Mouse (Mus musculus) liver, embryonic 16.5 days (tissue): Measurements from ENCODE around the gene Nup98. TPM values are rescaled to one million over a fixed set of nuclear protein-coding genes. Genes with fewer than 3 reads are reported as not detected.

Source experiments
- ATAC-seq: fragments of 200-750 bp; cut with Nextera tagmentation; 2 replicates; pipeline ENCODE4 v1.8.0; 2017; ENCODE audit warnings: low read depth, mild to moderate bottlenecking, moderate number of reproducible peaks, moderate library complexity
- H3K27ac ChIP-seq: fragments of 300-500 bp; sonication (generic); 2 replicates; pipeline ENCODE4 v1.5.1; 2014; ENCODE audit warnings: mild to moderate bottlenecking, low read length
- H3K27me3 ChIP-seq: fragments of 300-500 bp; sonication (generic); 2 replicates; pipeline ENCODE4 v1.6.1; 2014; ENCODE audit warnings: low read depth, low read length, mixed read lengths; ENCODE audit not compliant: control insufficient read depth, insufficient read depth
- H3K36me3 ChIP-seq: fragments of 300-500 bp; sonication (generic); 2 replicates; pipeline ENCODE4 v1.6.1; 2014; ENCODE audit warnings: mild to moderate bottlenecking; ENCODE audit not compliant: control insufficient read depth, insufficient read depth
- H3K4me1 ChIP-seq: fragments of 300-500 bp; sonication (generic); 2 replicates; pipeline ENCODE4 v1.6.1; 2014; ENCODE audit warnings: low read depth, low read length, mixed read lengths; ENCODE audit not compliant: control insufficient read depth
- H3K4me2 ChIP-seq: fragments of 300-500 bp; sonication (generic); 2 replicates; pipeline ENCODE4 v1.6.1; 2014; ENCODE audit warnings: low read depth, low read length, mixed read lengths
- H3K4me3 ChIP-seq: fragments of 300-500 bp; sonication (generic); 2 replicates; pipeline ENCODE4 v1.5.1; 2014; ENCODE audit warnings: low read depth, mild to moderate bottlenecking, low read length
- H3K9ac ChIP-seq: fragments of 300-500 bp; sonication (generic); 2 replicates; pipeline ENCODE4 v1.6.1; 2014; ENCODE audit warnings: low read depth, low read length
- H3K9me3 ChIP-seq: fragments of 300-500 bp; sonication (generic); replicated peaks from 2 replicates; pipeline ENCODE4 v1.6.1; 2016; ENCODE audit warnings: low read length; ENCODE audit not compliant: control insufficient read depth
- WGBS: fragments of 180-500 bp; shearing (Covaris S2); extraction: QIAGEN DNeasy Blood & Tissue Kit; methylation state at CpG from one replicate; pipeline ENCODE4 v1.1.7; 2014; ENCODE audit not compliant: insufficient replicate concordance; 5-methylcytosine and 5-hydroxymethylcytosine counted together
- polyA plus RNA-seq: library from polyadenylated mRNA; unstranded; fragments of >200 nt; fragmentation: Nextera tagmentation; extraction: Ambion mirVana; gene quantifications from 2 replicates; pipeline ENCODE4 v1.2.1, GENCODE M21; 2015

Nup98 gene
- polyA plus RNA-seq, 1 experiment from 2014 or later, result 14.0 TPM

GRCm38 (mm10) chr7:102200576-102200975 is 9.4 kb downstream of the Nup98 start:
- no peak for ATAC-seq
- Histone ChIP-seq H3K27me3 (no peaks in the 10 kb centered on the region), H3K9me3 (no peaks in the 10 kb centered on the region), H3K27ac (no peak overlapping the region), H3K36me3 (no peaks in the 10 kb centered on the region), H3K4me2 (no peak overlapping the region), H3K9ac (no peak overlapping the region), H3K4me3 (no peak overlapping the region), H3K4me1 (peaks cover 6% of the 10 kb centered on the region)
- WGBS, result 78% methylated on average over 3 of the region's 3 CpGs

- Histone ChIP-seq H3K4me1 (no peaks in the 10 kb centered on the region), H3K9ac (no peak overlapping the region), H3K4me2 (no peak overlapping the region), H3K36me3 (peaks cover 26% of the 10 kb centered on the region), H3K27me3 (no peaks in the 10 kb centered on the region), H3K4me3 (no peak overlapping the region), H3K27ac (no peak overlapping the region), H3K9me3 (no peaks in the 10 kb centered on the region)
- WGBS, result 95% methylated on average over 1 of the region's 1 CpGs
- ATAC-seq, result no peak
These were observed 17.6 kb downstream of the Nup98 start for GRCm38 (mm10) chr7:102192356-102192755.

- peaks cover 42% of the 10 kb centered on the region for H3K36me3 ChIP-seq
- ATAC-seq, result no peak
These were observed 26.1 kb downstream of the Nup98 start for GRCm38 (mm10) chr7:102183849-102184248.

GRCm38 (mm10) chr7:102170300-102170699 is 39.7 kb downstream of the Nup98 start:
- no peaks in the 10 kb centered on the region for H3K27me3 ChIP-seq
- H3K4me2 ChIP-seq, result no peak overlapping the region
- H3K9ac ChIP-seq, result no peak overlapping the region
- H3K4me1 ChIP-seq, result no peaks in the 10 kb centered on the region
- no peak for ATAC-seq
- no peaks in the 10 kb centered on the region for H3K9me3 ChIP-seq
- H3K4me3 ChIP-seq, result no peak overlapping the region
- no peak overlapping the region for H3K27ac ChIP-seq
- H3K36me3 ChIP-seq, result peaks cover 7% of the 10 kb centered on the region; the same call in 1 of the 2 replicates

More at GRCm38 (mm10) chr7:102183849-102184248, 26.1 kb downstream of the Nup98 start:
- Histone ChIP-seq H3K4me1 (no peaks in the 10 kb centered on the region), H3K4me2 (no peak overlapping the region), H3K9me3 (no peaks in the 10 kb centered on the region), H3K9ac (no peak overlapping the region), H3K4me3 (no peak overlapping the region), H3K27me3 (no peaks in the 10 kb centered on the region), H3K27ac (no peak overlapping the region)
- 75% methylated on average over 3 of the region's 3 CpGs for WGBS

- H3K4me2 ChIP-seq, result no peak overlapping the region
- no peaks in the 10 kb centered on the region for H3K27me3 ChIP-seq
- H3K9ac ChIP-seq, result no peak overlapping the region
- no peaks in the 10 kb centered on the region for H3K4me1 ChIP-seq
- H3K27ac ChIP-seq, result no peak overlapping the region
- peaks cover 35% of the 10 kb centered on the region for H3K36me3 ChIP-seq
- 78% methylated on average over 5 of the region's 5 CpGs for WGBS
- ATAC-seq, result no peak
- no peaks in the 10 kb centered on the region for H3K9me3 ChIP-seq
- no peak overlapping the region for H3K4me3 ChIP-seq
These were observed 56.3 kb downstream of the Nup98 start for GRCm38 (mm10) chr7:102153691-102154090.

GRCm38 (mm10) chr7:102137898-102138297 is 72.1 kb downstream of the Nup98 start:
- Histone ChIP-seq H3K9me3 (no peaks in the 10 kb centered on the region), H3K4me1 (no peaks in the 10 kb centered on the region), H3K27ac (no peak overlapping the region), H3K27me3 (no peaks in the 10 kb centered on the region), H3K4me2 (no peak overlapping the region), H3K36me3 (peaks cover 51% of the 10 kb centered on the region), H3K9ac (no peak overlapping the region), H3K4me3 (no peak overlapping the region)
- 88% methylated on average over 5 of the region's 5 CpGs for WGBS
- no peak for ATAC-seq

- WGBS, result 66% methylated on average over 1 of the region's 1 CpGs
- Histone ChIP-seq H3K36me3 (peaks cover 51% of the 10 kb centered on the region), H3K9me3 (no peaks in the 10 kb centered on the region), H3K9ac (no peak overlapping the region), H3K4me3 (no peak overlapping the region), H3K27me3 (no peaks in the 10 kb centered on the region), H3K4me1 (no peaks in the 10 kb centered on the region), H3K4me2 (no peak overlapping the region), H3K27ac (no peak overlapping the region)
- ATAC-seq, result no peak
These were observed 72.5 kb downstream of the Nup98 start for GRCm38 (mm10) chr7:102137464-102137863.

GRCm38 (mm10) chr7:102132395-102132794 is 77.6 kb downstream of the Nup98 start:
- ATAC-seq, result no peak
- H3K36me3 ChIP-seq, result peaks cover 57% of the 10 kb centered on the region
- H3K27me3 ChIP-seq, result no peaks in the 10 kb centered on the region
- no peak overlapping the region for H3K27ac ChIP-seq
- no peak overlapping the region for H3K4me2 ChIP-seq
- H3K4me3 ChIP-seq, result no peak overlapping the region
- H3K9ac ChIP-seq, result no peak overlapping the region
- H3K4me1 ChIP-seq, result no peaks in the 10 kb centered on the region
- no peaks in the 10 kb centered on the region for H3K9me3 ChIP-seq
- 89% methylated on average over 4 of the region's 4 CpGs for WGBS

GRCm38 (mm10) chr7:102120326-102120725 is 89.7 kb downstream of the Nup98 start:
- Histone ChIP-seq H3K4me3 (no peak overlapping the region), H3K4me2 (no peak overlapping the region), H3K27me3 (no peaks in the 10 kb centered on the region), H3K9me3 (no peaks in the 10 kb centered on the region), H3K4me1 (no peaks in the 10 kb centered on the region), H3K9ac (no peak overlapping the region), H3K27ac (no peak overlapping the region), H3K36me3 (peaks cover 57% of the 10 kb centered on the region)
- 87% methylated on average over 10 of the region's 10 CpGs for WGBS
- ATAC-seq, result no peak
